Mouse (Mus musculus): ENCODE results near the gene Tmtc1.

- no peak for TF ChIP-seq CTCF (IDR thresholded peaks at IDR 0.05; ENCODE audit: low read depth, low read length)
- TF ChIP-seq POLR2A (IDR thresholded peaks at IDR 0.05; ENCODE audit: borderline replicate concordance, low read depth, low read length), result no peak
These were observed 44.6 kb downstream of the Tmtc1 start for GRCm38 (mm10) chr6:148399541-148399940.

Measured in bone marrow macrophage, adult 2 months (primary cell).